Mouse (Mus musculus) bone marrow macrophage, adult 2 months (primary cell): Measurements from ENCODE around the gene Mrpl18.

ENCODE experiments used
- CTCF ChIP-seq: IDR thresholded peaks from 2 replicates; pipeline ENCODE4 v1.5.1; 2012; ENCODE audit warnings: low read depth, mild to moderate bottlenecking, low read length, moderate library complexity
- POLR2A ChIP-seq: IDR thresholded peaks from 2 replicates; pipeline ENCODE4 v1.6.1; 2012; ENCODE audit warnings: mild to moderate bottlenecking, low read depth, low read length, borderline replicate concordance

DNA sequence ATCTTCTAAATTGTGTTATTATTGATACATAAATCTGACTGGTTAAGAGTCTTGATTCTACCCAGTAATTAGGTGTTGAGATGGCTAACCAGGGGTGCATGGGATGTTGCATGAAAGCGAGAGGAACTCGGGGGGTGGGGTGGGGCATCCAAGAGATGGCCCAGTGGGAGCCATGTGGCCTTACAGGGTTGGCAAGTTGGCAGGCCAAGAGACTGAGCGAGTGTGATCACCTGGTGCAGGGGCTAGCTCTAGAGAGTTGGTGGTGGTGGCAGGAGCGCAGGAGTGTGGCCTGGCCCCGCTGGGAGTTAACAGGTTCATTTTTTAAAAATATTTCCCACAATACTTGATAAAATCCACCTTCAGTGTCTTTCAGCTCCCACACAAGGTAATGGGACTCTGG, 18.5 kb downstream of the Mrpl18 start:
- TF ChIP-seq CTCF (no peak), POLR2A (no peak)
